Mouse (Mus musculus) MEL (cell line): ENCODE measurements at regions not wholly inside any gene's neighbourhood (a gene's known extent, or its start where the extent isn't known, plus 50 kb on each side); places are given as distances from the start of the nearest gene placed in this dataset.

ENCODE experiments used
- DNase-seq: peaks from one replicate; pipeline ENCODE4 v3.0.0; 2011; ENCODE audit warnings: low read depth, low spot score
- H3K27ac ChIP-seq: 2 replicates; pipeline ENCODE4 v1.5.1; 2012; ENCODE audit warnings: low read depth, mild to moderate bottlenecking, control low read depth, low read length, moderate library complexity; ENCODE audit not compliant: control insufficient read depth
- H3K27me3 ChIP-seq, 2 experiments: fragments of 150-350 bp in 1 of 2; sonication (generic) in 1 of 2; 2 replicates each; pipeline ENCODE4 v1.6.1; 2012; ENCODE audit warnings: low read length in 2 of 2, mild to moderate bottlenecking in 2 of 2, improper control_type of control experiment in 1 of 2, moderate library complexity in 1 of 2; ENCODE audit not compliant: insufficient read depth in 2 of 2, control insufficient read depth in 1 of 2
- H3K36me3 ChIP-seq, 2 experiments: 2 replicates each; pipeline ENCODE4 v1.6.1; 2012 to 2014; ENCODE audit warnings: low read length in 2 of 2, improper control_type of control experiment in 1 of 2, inconsistent platforms in 1 of 2, mild to moderate bottlenecking in 1 of 2; ENCODE audit not compliant: insufficient read depth in 2 of 2, control insufficient read depth in 1 of 2
- H3K4me1 ChIP-seq, 2 experiments: fragments of 150-350 bp in 1 of 2; sonication (generic) in 1 of 2; 2 replicates each; pipeline ENCODE4 v1.6.1; 2012; ENCODE audit warnings: low read length in 2 of 2, improper control_type of control experiment in 1 of 2, mild to moderate bottlenecking in 1 of 2; ENCODE audit not compliant: insufficient read depth in 2 of 2, control insufficient read depth in 1 of 2
- H3K4me3 ChIP-seq, 2 experiments: fragments of 150-350 bp in 1 of 2; sonication (generic) in 1 of 2; 2 replicates each; pipeline ENCODE4 v1.5.1; 2012; ENCODE audit warnings: low read depth in 2 of 2, low read length in 2 of 2, mild to moderate bottlenecking in 2 of 2, moderate library complexity in 2 of 2, control low read depth in 1 of 2, improper control_type of control experiment in 1 of 2; ENCODE audit not compliant: control insufficient read depth in 1 of 2, insufficient read depth in 1 of 2
- H3K79me2 ChIP-seq: 2 replicates; pipeline ENCODE4 v1.6.1; 2012; ENCODE audit warnings: mild to moderate bottlenecking, low read length, moderate library complexity; ENCODE audit not compliant: control insufficient read depth, poor library complexity, insufficient read depth
- H3K9ac ChIP-seq: 2 replicates; pipeline ENCODE4 v1.6.1; 2012; ENCODE audit warnings: low read depth, mild to moderate bottlenecking, control low read depth, low read length, moderate library complexity; ENCODE audit not compliant: control insufficient read depth, poor library complexity, severe bottlenecking
- H3K9me3 ChIP-seq: fragments of 150-350 bp; sonication (generic); replicated peaks from 2 replicates; pipeline ENCODE4 v1.6.1; 2012; ENCODE audit warnings: mild to moderate bottlenecking, low read length, improper control_type of control experiment, moderate library complexity; ENCODE audit not compliant: insufficient read depth
- BHLHE40 ChIP-seq: IDR thresholded peaks from 2 replicates; pipeline ENCODE4 v1.6.1; 2012; ENCODE audit warnings: low read depth, mild to moderate bottlenecking, inconsistent platforms, low read length, improper control_type of control experiment, borderline replicate concordance
- CHD1 ChIP-seq: IDR thresholded peaks from 2 replicates; pipeline ENCODE4 v1.6.1; 2012; ENCODE audit warnings: low read depth, mild to moderate bottlenecking, inconsistent platforms, low read length, improper control_type of control experiment
- CTCF ChIP-seq, 3 experiments: IDR thresholded peaks in 2 of 3; conservative IDR thresholded peaks in 1 of 3; 2 replicates each; pipeline ENCODE4 v1.5.1; 2011 to 2012; ENCODE audit warnings: low read length in 3 of 3, low read depth in 2 of 3, mild to moderate bottlenecking in 2 of 3, improper control_type of control experiment in 1 of 3, inconsistent platforms in 1 of 3, mixed read lengths in 1 of 3, moderate library complexity in 1 of 3; ENCODE audit not compliant: control insufficient read depth in 1 of 3, insufficient read depth in 1 of 3, poor library complexity in 1 of 3, severe bottlenecking in 1 of 3
- E2F4 ChIP-seq: IDR thresholded peaks from 2 replicates; pipeline ENCODE4 v1.6.1; 2011; ENCODE audit warnings: low read depth, low read length, improper control_type of control experiment, borderline replicate concordance
- ELF1 ChIP-seq: IDR thresholded peaks from 2 replicates; pipeline ENCODE4 v1.6.1; 2014; ENCODE audit warnings: low read depth, mild to moderate bottlenecking, inconsistent platforms, low read length, improper control_type of control experiment, moderate library complexity
- EP300 ChIP-seq, 2 experiments: IDR thresholded peaks; 2 replicates each; pipeline ENCODE4 v1.6.1; 2011; ENCODE audit warnings: improper control_type of control experiment in 2 of 2, low read length in 2 of 2, low read depth in 1 of 2, mild to moderate bottlenecking in 1 of 2
- ETS1 ChIP-seq: IDR thresholded peaks from 2 replicates; pipeline ENCODE4 v1.6.1; 2012; ENCODE audit warnings: low read depth, mild to moderate bottlenecking, inconsistent platforms, low read length, improper control_type of control experiment, moderate library complexity
- GABPA ChIP-seq: IDR thresholded peaks from 2 replicates; pipeline ENCODE4 v1.6.1; 2012; ENCODE audit warnings: low read depth, mild to moderate bottlenecking, inconsistent platforms, low read length, improper control_type of control experiment, moderate library complexity
- HCFC1 ChIP-seq: IDR thresholded peaks from 2 replicates; pipeline ENCODE4 v1.6.1; 2012; ENCODE audit warnings: low read depth, mild to moderate bottlenecking, inconsistent platforms, low read length, improper control_type of control experiment, moderate library complexity
- KAT2A ChIP-seq: conservative IDR thresholded peaks from 2 replicates; pipeline ENCODE4 v1.6.1; 2012; ENCODE audit warnings: low read depth, low read length, improper control_type of control experiment, inconsistent platforms
- MAX ChIP-seq: IDR thresholded peaks from 2 replicates; pipeline ENCODE4 v1.6.1; 2011; ENCODE audit warnings: low read length, improper control_type of control experiment
- NRF1 ChIP-seq: IDR thresholded peaks from 2 replicates; pipeline ENCODE4 v1.6.1; 2014; ENCODE audit warnings: low read depth, mild to moderate bottlenecking, inconsistent platforms, low read length, improper control_type of control experiment, moderate library complexity; ENCODE audit not compliant: poor library complexity, insufficient read depth, severe bottlenecking
- POLR2AphosphoS2 ChIP-seq: IDR thresholded peaks from 2 replicates; pipeline ENCODE4 v1.6.1; 2011; ENCODE audit warnings: low read length, improper control_type of control experiment
- RCOR1 ChIP-seq: IDR thresholded peaks from 2 replicates; pipeline ENCODE4 v1.6.1; 2012; ENCODE audit warnings: low read depth, mild to moderate bottlenecking, inconsistent platforms, low read length, improper control_type of control experiment
- SMC3 ChIP-seq: IDR thresholded peaks from 2 replicates; pipeline ENCODE4 v1.6.1; 2011; ENCODE audit warnings: low read depth, low read length, improper control_type of control experiment
- ZKSCAN1 ChIP-seq: IDR thresholded peaks from 2 replicates; pipeline ENCODE4 v1.6.1; 2012; ENCODE audit warnings: low read depth, mild to moderate bottlenecking, inconsistent platforms, low read length, improper control_type of control experiment, moderate library complexity
- ZMIZ1 ChIP-seq: IDR thresholded peaks from 2 replicates; pipeline ENCODE4 v1.6.1; 2012; ENCODE audit warnings: low read depth, mild to moderate bottlenecking, inconsistent platforms, low read length, improper control_type of control experiment, moderate library complexity

- Histone ChIP-seq H3K4me1 (no peaks in the 10 kb centered on the region), H3K9me3 (no peaks in the 10 kb centered on the region), H3K27me3 (no peaks in the 10 kb centered on the region)
- TF ChIP-seq POLR2AphosphoS2 = no peak
- no peak for TF ChIP-seq HCFC1
- TF ChIP-seq ZMIZ1 = no peak
- TF ChIP-seq MAX = no peak
- TF ChIP-seq KAT2A = no peak
- TF ChIP-seq BHLHE40 = no peak
- no peak for TF ChIP-seq CHD1
- no peak for TF ChIP-seq CTCF (IDR thresholded peaks at IDR 0.05 in 2 of 3, conservative IDR thresholded peaks at IDR 0.05 in 1 of 3; ENCODE audit: control insufficient read depth in 1 of 3, insufficient read depth in 1 of 3, low read depth in 2 of 3, low read length in 3 of 3, poor library complexity in 1 of 3, severe bottlenecking in 1 of 3)
- no peak for TF ChIP-seq NRF1
- no peak for TF ChIP-seq EP300 (IDR thresholded peaks at IDR 0.05; ENCODE audit: low read depth in 1 of 2, low read length in 2 of 2)
- no peak for TF ChIP-seq GABPA
- TF ChIP-seq ZKSCAN1 = no peak
- TF ChIP-seq ETS1 = no peak
- TF ChIP-seq RCOR1 = no peak
- TF ChIP-seq E2F4 = no peak
- TF ChIP-seq SMC3 = no peak
- TF ChIP-seq, all 39 proteins: peak for 0
- no peak overlapping the region for H3K4me3 ChIP-seq
- no peaks in the 10 kb centered on the region for H3K36me3 ChIP-seq
- no peak overlapping the region for H3K27ac ChIP-seq
- no peaks in the 10 kb centered on the region for H3K79me2 ChIP-seq
- H3K9ac ChIP-seq = no peak overlapping the region
- no peak for DNase-seq
Measured at GRCm38 (mm10) chr15:87184248-87184647, 359.9 kb upstream of the Fam19a5 start.

DNA sequence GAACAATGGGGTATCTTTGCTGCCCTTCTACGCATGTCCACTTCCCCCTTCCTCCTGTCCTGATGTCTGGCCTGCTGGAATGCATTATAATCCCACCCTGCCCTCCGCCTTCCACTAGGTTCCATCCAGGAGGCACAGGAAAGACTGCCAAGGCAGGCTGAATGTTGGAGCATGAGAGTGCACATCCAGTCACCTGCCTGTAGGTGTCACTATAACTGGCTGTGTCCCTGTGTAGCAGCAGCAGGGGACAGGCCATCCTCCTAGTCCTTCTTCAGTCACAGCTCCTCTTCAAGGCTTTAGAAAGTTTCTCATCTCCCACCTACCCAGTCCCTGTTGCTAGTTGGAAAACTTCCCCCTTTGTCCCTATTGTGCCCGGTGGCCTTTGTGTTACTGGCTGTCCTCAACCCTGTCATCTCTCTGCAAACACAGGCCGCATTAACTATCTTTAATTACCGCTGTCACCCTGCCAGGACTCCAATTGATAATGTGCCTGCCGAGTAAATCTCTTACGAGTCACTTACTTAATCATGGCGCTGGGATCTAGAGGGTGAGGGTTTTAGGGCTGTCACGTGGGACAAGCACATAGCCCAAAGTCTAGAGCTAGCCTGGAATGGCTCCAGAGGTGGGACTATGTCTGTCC is 355.2 kb upstream of the Fam19a5 start:
- Histone ChIP-seq H3K4me3 (no peak overlapping the region), H3K9ac (no peak overlapping the region), H3K9me3 (no peaks in the 10 kb centered on the region), H3K4me1 (no peaks in the 10 kb centered on the region), H3K36me3 (no peaks in the 10 kb centered on the region), H3K27me3 (no peaks in the 10 kb centered on the region), H3K79me2 (no peaks in the 10 kb centered on the region), H3K27ac (no peak overlapping the region)
- TF ChIP-seq ELF1 = no peak
- peak in 2 of 3 experiments; percentile 8 to 35; a peak in 2 of 6 replicates for TF ChIP-seq CTCF (IDR thresholded peaks at IDR 0.05 in 2 of 3, conservative IDR thresholded peaks at IDR 0.05 in 1 of 3; ENCODE audit: control insufficient read depth in 1 of 3, insufficient read depth in 1 of 3, low read depth in 2 of 3, low read length in 3 of 3, poor library complexity in 1 of 3, severe bottlenecking in 1 of 3)
- no peak for DNase-seq
